Mouse (Mus musculus): ENCODE data around the gene Bscl2.
"Not testable (repeated sequence)": the region's sequence is repeated elsewhere in the genome, so short reads cannot be mapped to it uniquely, and the experiment has no call there.

The Bscl2 gene

GRCm38 (mm10) chr19:8831262-8831661, 6.0 kb upstream of the Bscl2 start:
- no peak for DNase-seq

- no peak for DNase-seq
Observed at GRCm38 (mm10) chr19:8832971-8833370, 4.3 kb upstream of the Bscl2 start.

GRCm38 (mm10) chr19:8836327-8836726, 940 bp upstream of the Bscl2 start:
- DNase-seq, result not testable (repeated sequence)

- peak; percentile 59 for DNase-seq
Observed at GRCm38 (mm10) chr19:8838041-8838730, 919 bp downstream of the Bscl2 start.

- DNase-seq, result peak; percentile 87
Observed at GRCm38 (mm10) chr19:8839103-8839907, 2.0 kb downstream of the Bscl2 start, which contains the start of gene Gng3. Gene Gng3 (minus strand): TSS chr19:8839194.

GRCm38 (mm10) chr19:8839908-8840791, 2.9 kb downstream of the Bscl2 start:
- DNase-seq, result peak; percentile 79

- DNase-seq, result no peak
Observed at GRCm38 (mm10) chr19:8841012-8841411, 3.7 kb downstream of the Bscl2 start.

- DNase-seq, result no peak
Observed at GRCm38 (mm10) chr19:8842961-8843360, 5.7 kb downstream of the Bscl2 start.

- peak; percentile 69 for DNase-seq
Observed at GRCm38 (mm10) chr19:8844371-8845129, 7.3 kb downstream of the Bscl2 start.

GRCm38 (mm10) chr19:8848356-8848755, 11.1 kb downstream of the Bscl2 start:
- no peak for DNase-seq

- DNase-seq, result no peak
Observed at GRCm38 (mm10) chr19:8850402-8850901, 13.2 kb downstream of the Bscl2 start, which contains the start of gene Lrrn4cl. Gene Lrrn4cl (plus strand): TSS chr19:8850768.

GRCm38 (mm10) chr19:8851639-8852038, 14.4 kb downstream of the Bscl2 start:
- no peak for DNase-seq

- no peak for DNase-seq
Observed at GRCm38 (mm10) chr19:8852236-8852928, 15.1 kb downstream of the Bscl2 start.

GRCm38 (mm10) chr19:8853117-8853516, 15.8 kb downstream of the Bscl2 start:
- no peak for DNase-seq

GRCm38 (mm10) chr19:8857689-8858088, 20.4 kb downstream of the Bscl2 start:
- DNase-seq, result no peak

- DNase-seq, result no peak
Observed at GRCm38 (mm10) chr19:8859018-8859417, 21.8 kb downstream of the Bscl2 start.

- DNase-seq, result no peak
Observed at GRCm38 (mm10) chr19:8864265-8864664, 27.0 kb downstream of the Bscl2 start.

- DNase-seq, result not testable (repeated sequence)
Observed at GRCm38 (mm10) chr19:8870381-8870780, 33.1 kb downstream of the Bscl2 start.

GRCm38 (mm10) chr19:8870838-8871237, 33.6 kb downstream of the Bscl2 start:
- DNase-seq, result no peak

GRCm38 (mm10) chr19:8871267-8872186, 34.3 kb downstream of the Bscl2 start, which contains the start of gene Ubxn1:
Gene Ubxn1 (plus strand): TSS chr19:8871496.
- peak; percentile 95 for DNase-seq

Data from cerebellum, adult 11 months (tissue).